Mouse (Mus musculus): Measurements from ENCODE around the gene Shisa5. TPM values are rescaled to one million over a fixed set of nuclear protein-coding genes. Genes with fewer than 3 reads are reported as not detected.
A peak's percentile ranks its signal among the peaks of the same experiment; 100 is the strongest.

Gene Shisa5
- total RNA-seq, 2 experiments from 2014 or later, result 19.7 to 94.4 TPM

GRCm38 (mm10) chr9:109053366-109053765 lies 15.0 kb downstream of the Shisa5 start:
- ATAC-seq (replicated peaks; ENCODE audit: poor library complexity), result no peak

- no peak for ATAC-seq (replicated peaks; ENCODE audit: poor library complexity)
These were observed 15.5 kb downstream of the Shisa5 start for GRCm38 (mm10) chr9:109053851-109054250.

- peak; percentile 60 for ATAC-seq (replicated peaks; ENCODE audit: poor library complexity)
These were observed 16.3 kb downstream of the Shisa5 start for GRCm38 (mm10) chr9:109054712-109055111.

- no peak for ATAC-seq (replicated peaks; ENCODE audit: poor library complexity)
These were observed 17.1 kb downstream of the Shisa5 start for GRCm38 (mm10) chr9:109055271-109056030.

- no peak for ATAC-seq (replicated peaks; ENCODE audit: poor library complexity)
These were observed 17.8 kb downstream of the Shisa5 start for GRCm38 (mm10) chr9:109056081-109056690.

- ATAC-seq (replicated peaks; ENCODE audit: poor library complexity), result no peak
These were observed 18.6 kb downstream of the Shisa5 start for GRCm38 (mm10) chr9:109056916-109057315.

GRCm38 (mm10) chr9:109057543-109057942 lies 19.2 kb downstream of the Shisa5 start:
- 0 out of 2 replicates have a peak, but pooled peaks have one; percentile 14 for ATAC-seq (replicated peaks; ENCODE audit: poor library complexity)

GRCm38 (mm10) chr9:109058006-109058765 lies 19.8 kb downstream of the Shisa5 start:
- ATAC-seq (replicated peaks; ENCODE audit: poor library complexity), result no peak

GRCm38 (mm10) chr9:109059136-109059903 lies 21.0 kb downstream of the Shisa5 start, which contains the start of gene Trex1:
TSS of gene Trex1 (minus strand) at chr9:109059734.
- peak; percentile 70 for ATAC-seq (replicated peaks; ENCODE audit: poor library complexity)

- ATAC-seq (replicated peaks; ENCODE audit: poor library complexity), result no peak
These were observed 22.0 kb downstream of the Shisa5 start for GRCm38 (mm10) chr9:109060184-109060897.

- no peak for ATAC-seq (replicated peaks; ENCODE audit: poor library complexity)
These were observed 22.5 kb downstream of the Shisa5 start for GRCm38 (mm10) chr9:109060898-109061295.

- ATAC-seq (replicated peaks; ENCODE audit: poor library complexity), result no peak; the same call in 1 of the 2 replicates
These were observed 29.9 kb downstream of the Shisa5 start for GRCm38 (mm10) chr9:109068095-109068735.

- ATAC-seq (replicated peaks; ENCODE audit: poor library complexity), result peak; percentile 97
These were observed 35.6 kb downstream of the Shisa5 start, which contains the start of gene Atrip for GRCm38 (mm10) chr9:109073661-109074573. TSS of gene Atrip (minus strand) at chr9:109074124.

GRCm38 (mm10) chr9:109080516-109080915 lies 42.2 kb downstream of the Shisa5 start:
- no peak for ATAC-seq (replicated peaks; ENCODE audit: poor library complexity)

- no peak for ATAC-seq (replicated peaks; ENCODE audit: poor library complexity)
These were observed 43.4 kb downstream of the Shisa5 start for GRCm38 (mm10) chr9:109081749-109082123.

- peak; percentile 96 for ATAC-seq (replicated peaks; ENCODE audit: poor library complexity)
These were observed 43.9 kb downstream of the Shisa5 start, which contains the start of the genes Ccdc51 and Tma7 for GRCm38 (mm10) chr9:109082124-109082800. TSS of gene Ccdc51 (plus strand) at chr9:109082493. TSS of gene Tma7 (minus strand) at chr9:109082587.

- peak; percentile 32 for ATAC-seq (replicated peaks; ENCODE audit: poor library complexity)
These were observed 46.6 kb downstream of the Shisa5 start for GRCm38 (mm10) chr9:109084922-109085321.

GRCm38 (mm10) chr9:109087987-109088386 lies 49.6 kb downstream of the Shisa5 start:
- ATAC-seq (replicated peaks; ENCODE audit: poor library complexity), result peak; percentile 40; the same call in 1 of the 2 replicates
